Mouse (Mus musculus): Measurements from ENCODE around the gene Spata32. TPM values are rescaled to one million over a fixed set of nuclear protein-coding genes. Genes with fewer than 3 reads are reported as not detected.
A peak's percentile ranks its signal among the peaks of the same experiment; 100 is the strongest.
"Not testable (repeated sequence)": the region's sequence is repeated elsewhere in the genome, so short reads cannot be mapped to it uniquely, and the experiment has no call there.

The Spata32 gene
- polyA plus RNA-seq, 1 experiment from 2014 or later = not detected

DNA sequence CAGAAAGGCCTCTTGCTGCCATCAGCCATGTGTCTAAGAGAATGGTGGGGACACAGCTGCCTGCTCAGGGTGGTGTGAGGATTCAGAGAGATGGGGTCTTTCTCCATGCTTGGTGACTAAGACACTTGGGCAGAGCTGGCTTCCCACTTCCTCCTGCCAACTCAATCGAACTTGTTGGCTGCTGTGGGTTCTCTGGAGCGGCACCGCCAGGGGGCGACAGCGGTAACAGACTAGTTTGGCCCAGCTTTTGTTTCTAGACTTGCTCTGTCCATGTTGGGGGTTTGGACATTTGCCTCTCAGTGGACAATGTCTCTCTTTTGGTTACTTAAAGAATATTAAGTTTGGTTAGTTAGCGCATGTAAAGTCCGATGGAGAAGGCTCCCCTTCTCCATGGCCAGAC is 14.7 kb upstream of the Spata32 start:
- DNase-seq (ENCODE audit: low read depth, low spot score) (no peak), ATAC-seq (no peak)
- no peaks in the 10 kb centered on the region for H3K27me3 ChIP-seq
- peak; percentile 95 for TF ChIP-seq CTCF (IDR thresholded peaks at IDR 0.05)
- CTCF ChIA-PET = interaction anchor here (0.7 to 2.5 kb wide), 17 partner anchors 9 to 130 kb away, joined by 3 to 14 read pairs (median 4); no protein-coding TSS in a partner anchor
- POLR2A ChIA-PET = no interaction called here
- in situ Hi-C loops (cut with MboI; ENCODE audit: low pct_unique_long_range_greater_than_20kb) = loop anchor here (5.0 kb wide), 1 partner anchor 84 kb away; no protein-coding TSS in a partner anchor

DNA sequence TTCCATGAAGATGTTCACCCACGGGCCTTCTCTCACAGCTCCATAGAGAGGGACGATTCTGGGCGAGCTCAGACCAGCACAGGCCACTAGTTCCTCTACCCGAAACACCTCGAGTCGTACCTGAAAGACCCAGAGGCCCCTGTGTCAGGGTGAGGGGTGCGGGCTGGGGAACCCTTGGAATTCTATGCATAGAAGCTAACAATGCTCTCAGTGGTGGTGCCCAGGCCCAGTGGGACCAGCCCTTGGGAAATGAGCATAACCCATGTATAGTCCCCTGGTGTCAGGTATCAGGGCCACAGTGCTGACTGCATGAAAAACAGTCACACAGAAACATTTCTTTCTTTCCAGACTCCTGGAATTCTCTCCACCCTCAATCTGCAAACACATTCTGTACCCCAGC is 13.1 kb upstream of the Spata32 start:
- in situ Hi-C loops (cut with MboI; ENCODE audit: low pct_unique_long_range_greater_than_20kb) = loop anchor here (5.0 kb wide), 1 partner anchor 86 kb away; no protein-coding TSS in a partner anchor

DNA sequence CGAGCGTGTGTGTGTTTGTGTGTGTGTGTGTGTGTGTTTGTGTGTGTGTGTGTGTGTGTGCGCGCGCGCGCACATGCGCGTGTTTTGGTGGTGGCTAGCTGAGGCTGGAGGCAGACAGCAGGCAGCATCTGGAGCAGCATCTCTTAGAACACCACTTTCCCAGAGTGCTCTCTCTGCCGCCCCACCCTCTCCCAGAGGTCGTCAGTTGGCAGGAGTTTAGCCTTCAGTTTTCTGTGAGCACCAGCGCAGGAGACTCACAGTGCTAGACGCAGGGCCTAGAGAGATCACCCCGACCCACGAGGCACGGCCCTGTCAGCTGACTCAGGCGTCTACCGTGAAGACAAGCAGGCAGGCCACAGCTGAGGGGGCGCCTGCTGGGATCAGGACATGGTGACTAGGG is 12.4 kb upstream of the Spata32 start:
- TF ChIP-seq CTCF (IDR thresholded peaks at IDR 0.05) = no peak
- H3K27me3 ChIP-seq = no peaks in the 10 kb centered on the region
- DNase-seq (ENCODE audit: low read depth, low spot score) (no peak), ATAC-seq (no peak)
- in situ Hi-C loops (cut with MboI; ENCODE audit: low pct_unique_long_range_greater_than_20kb) = loop anchor here (5.0 kb wide), 1 partner anchor 87 kb away; no protein-coding TSS in a partner anchor
- CTCF ChIA-PET = no interaction called here
- POLR2A ChIA-PET = no interaction called here

More for the DNA sequence above, 13.1 kb upstream of the Spata32 start:
- no peak for TF ChIP-seq CTCF (IDR thresholded peaks at IDR 0.05)
- no peak for ATAC-seq
- no peak for DNase-seq (ENCODE audit: low read depth, low spot score)
- H3K27me3 ChIP-seq = no peaks in the 10 kb centered on the region
- CTCF ChIA-PET = no interaction called here
- POLR2A ChIA-PET = no interaction called here

DNA sequence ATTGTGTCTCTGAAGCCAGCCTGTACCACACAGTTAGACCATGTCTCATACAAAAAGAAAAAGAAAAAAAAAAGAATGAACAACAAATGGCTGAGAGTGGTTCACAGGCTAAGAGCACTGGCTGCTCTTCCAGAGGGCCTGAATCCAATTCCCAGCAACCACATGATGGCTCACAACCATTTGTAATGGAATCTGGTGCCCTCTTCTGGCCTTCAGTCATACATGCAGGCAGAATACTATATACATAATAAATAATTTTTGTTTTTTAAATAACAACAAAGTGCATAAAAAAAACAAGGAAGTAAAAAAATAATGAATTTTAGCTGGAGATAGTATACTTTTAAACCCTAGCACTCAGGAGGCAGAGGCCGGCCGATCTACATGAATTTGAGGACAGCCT is 11.4 kb upstream of the Spata32 start:
- in situ Hi-C loops (cut with MboI; ENCODE audit: low pct_unique_long_range_greater_than_20kb) = loop anchor here (5.0 kb wide), 1 partner anchor 88 kb away; no protein-coding TSS in a partner anchor
- ChIA-PET CTCF (interaction anchor here (0.8 kb wide), 1 partner anchor 36 kb away, joined by 3 read pairs; no protein-coding TSS in a partner anchor), POLR2A (no interaction called here)
- TF ChIP-seq CTCF (IDR thresholded peaks at IDR 0.05) = no peak
- DNase-seq (ENCODE audit: low read depth, low spot score) (no peak), ATAC-seq (no peak)
- no peaks in the 10 kb centered on the region for H3K27me3 ChIP-seq

DNA sequence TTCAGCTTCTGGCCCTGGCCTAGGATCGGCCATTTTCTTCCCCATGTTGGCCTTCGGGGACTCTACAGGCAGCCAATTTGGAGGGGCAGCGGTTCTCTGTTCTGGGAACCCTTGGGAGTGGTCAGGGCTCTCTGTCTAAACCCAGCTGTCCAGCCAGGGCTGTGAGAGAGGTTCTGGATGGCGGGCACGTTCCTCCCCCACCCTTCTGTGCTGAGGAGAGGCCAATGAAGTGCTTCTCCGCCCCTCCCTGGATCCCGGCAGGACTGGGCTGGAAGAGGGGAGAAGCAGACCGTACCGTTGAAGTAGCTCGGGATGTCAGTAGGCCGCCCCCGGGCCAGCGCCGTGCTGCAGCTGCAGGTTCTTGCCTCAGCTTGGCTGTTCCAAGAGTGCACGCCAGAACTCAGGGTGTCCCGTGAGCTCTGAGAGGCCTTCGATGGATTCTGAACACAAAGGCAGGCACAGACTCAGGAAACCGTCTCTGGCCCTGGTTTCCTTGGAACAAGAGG is 5.8 kb upstream of the Spata32 start:
- ATAC-seq (no peak), DNase-seq (ENCODE audit: low read depth, low spot score) (no peak)
- no peak for TF ChIP-seq CTCF (IDR thresholded peaks at IDR 0.05)
- no peaks in the 10 kb centered on the region for H3K27me3 ChIP-seq
- ChIA-PET POLR2A (no interaction called here), CTCF (interaction anchor here (1.0 to 1.9 kb wide), 4 partner anchors 8 to 121 kb away, joined by 4 to 5 read pairs (median 4); no protein-coding TSS in a partner anchor)
- in situ Hi-C loops (cut with MboI; ENCODE audit: low pct_unique_long_range_greater_than_20kb) = no loop called here

DNA sequence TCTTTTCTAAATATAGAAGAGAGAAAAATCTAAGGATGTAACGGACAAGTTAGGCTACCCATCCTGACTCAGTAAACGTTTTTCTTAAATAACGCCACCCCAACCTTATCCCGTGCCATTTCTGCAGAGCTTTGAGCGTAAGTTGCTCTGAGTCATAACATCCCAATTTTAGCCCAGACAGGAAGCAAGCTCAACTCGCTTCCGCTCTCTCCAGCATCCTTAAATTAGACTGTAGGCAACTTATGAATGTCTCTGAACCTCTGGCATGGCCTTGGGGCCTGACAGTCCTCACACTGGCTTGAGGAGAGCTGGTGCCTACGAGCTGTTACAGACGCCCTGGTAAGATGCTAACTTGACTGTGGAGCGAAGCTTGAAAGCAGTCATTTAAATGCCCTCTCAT is 5.2 kb upstream of the Spata32 start:
- in situ Hi-C loops (cut with MboI; ENCODE audit: low pct_unique_long_range_greater_than_20kb) = no loop called here
- POLR2A ChIA-PET = no interaction called here
- TF ChIP-seq CTCF (IDR thresholded peaks at IDR 0.05) = no peak
- CTCF ChIA-PET = interaction anchor here (1.3 to 1.9 kb wide), 2 partner anchors 101 to 121 kb away, joined by 5 read pairs; no protein-coding TSS in a partner anchor
- ATAC-seq (no peak), DNase-seq (ENCODE audit: low read depth, low spot score) (no peak)
- no peaks in the 10 kb centered on the region for H3K27me3 ChIP-seq

DNA sequence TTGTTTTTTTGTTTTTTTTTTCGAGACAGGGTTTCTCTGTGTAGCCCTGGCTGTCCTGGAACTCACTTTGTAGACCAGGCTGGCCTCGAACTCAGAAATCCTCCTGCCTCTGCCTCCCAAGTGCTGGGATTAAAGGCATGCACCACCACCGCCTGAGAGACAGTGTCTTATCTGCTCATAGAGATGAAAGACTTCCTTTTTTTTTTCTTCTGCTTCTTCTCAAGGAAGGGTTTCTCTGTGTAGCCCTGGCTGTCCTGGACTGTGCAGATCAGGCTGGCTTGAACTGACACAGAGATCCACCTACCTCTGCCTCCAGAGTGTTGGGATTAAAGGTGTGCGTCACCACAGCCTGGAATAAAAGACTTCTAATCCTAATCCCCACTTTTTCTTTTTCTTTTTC is 4.5 kb upstream of the Spata32 start:
- CTCF ChIA-PET; DNase-seq (ENCODE audit: low read depth, low spot score); H3K27me3 ChIP-seq; ATAC-seq; POLR2A ChIA-PET; in situ Hi-C loops (cut with MboI; ENCODE audit: low pct_unique_long_range_greater_than_20kb): not testable (repeated sequence)

DNA sequence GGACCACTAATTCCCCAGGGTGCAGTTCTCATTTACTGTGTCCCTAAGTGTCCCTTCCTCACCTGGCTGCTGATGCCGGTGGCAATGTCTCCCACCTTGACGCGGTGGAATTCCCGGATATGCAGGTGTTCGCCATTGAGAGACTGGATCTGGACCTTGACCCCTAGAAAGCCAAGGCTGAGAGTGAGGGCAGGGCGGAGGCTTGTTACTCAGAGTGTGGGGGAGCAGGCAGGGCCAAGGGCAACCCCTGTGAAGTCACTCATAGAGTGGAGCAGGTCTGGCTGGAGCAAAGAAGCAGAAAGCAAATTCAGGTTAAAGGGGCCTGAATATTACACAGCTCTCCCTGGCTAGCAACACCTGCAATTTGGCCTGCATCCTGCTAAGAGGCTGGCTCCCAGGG is 3.2 kb upstream of the Spata32 start:
- DNase-seq (ENCODE audit: low read depth, low spot score) (no peak), ATAC-seq (no peak)
- in situ Hi-C loops (cut with MboI; ENCODE audit: low pct_unique_long_range_greater_than_20kb) = no loop called here
- CTCF ChIA-PET = no interaction called here
- no peak for TF ChIP-seq CTCF (IDR thresholded peaks at IDR 0.05)
- no peaks in the 10 kb centered on the region for H3K27me3 ChIP-seq
- POLR2A ChIA-PET = no interaction called here

DNA sequence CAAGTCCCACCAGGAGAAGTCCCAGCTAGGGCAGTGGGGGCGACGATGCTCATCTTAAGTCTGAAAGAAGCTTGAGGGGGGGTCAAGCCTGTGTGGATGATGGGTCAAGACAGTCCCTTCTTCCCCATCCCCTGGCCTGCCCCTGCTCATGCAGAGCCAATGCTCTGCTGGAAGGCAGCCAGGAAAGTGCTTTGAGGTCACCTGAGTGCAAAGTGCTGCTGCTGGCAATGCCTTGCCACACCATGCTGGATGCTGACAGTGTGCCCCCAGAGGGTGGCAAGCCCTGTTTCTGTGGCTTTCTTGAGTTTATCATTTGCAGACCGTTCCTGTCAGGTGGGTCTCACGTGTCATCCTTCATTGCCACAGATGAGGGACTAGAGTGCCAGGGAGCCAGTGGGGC is 1.8 kb upstream of the Spata32 start:
- in situ Hi-C loops (cut with MboI; ENCODE audit: low pct_unique_long_range_greater_than_20kb) = no loop called here
- DNase-seq (ENCODE audit: low read depth, low spot score) (no peak), ATAC-seq (no peak)
- no peak for TF ChIP-seq CTCF (IDR thresholded peaks at IDR 0.05)
- CTCF ChIA-PET = interaction anchor here (1.0 kb wide), 1 partner anchor 12 kb away, joined by 3 read pairs; no protein-coding TSS in a partner anchor
- H3K27me3 ChIP-seq = no peaks in the 10 kb centered on the region
- POLR2A ChIA-PET = no interaction called here

DNA sequence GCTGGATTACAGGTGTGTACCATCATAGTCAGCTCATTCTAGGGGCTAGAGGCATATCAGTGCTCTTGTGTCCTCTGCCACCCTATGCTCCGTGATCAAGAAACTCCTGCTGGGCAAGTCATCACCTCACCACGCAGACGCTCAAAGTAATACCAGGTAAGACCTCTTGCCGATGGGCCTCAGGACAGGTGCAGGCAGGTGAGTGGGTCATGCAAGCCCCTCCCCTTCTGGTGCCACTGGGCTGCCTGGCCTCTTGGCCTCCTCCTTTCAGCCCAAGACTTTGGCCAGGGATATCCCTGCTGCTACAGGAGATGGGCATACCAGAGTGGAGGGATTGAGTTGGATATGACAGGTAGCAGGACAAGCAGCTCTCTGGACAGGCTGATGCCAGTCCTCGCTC is 1.0 kb upstream of the Spata32 start:
- ChIA-PET CTCF (interaction anchor here (1.3 kb wide), 1 partner anchor 34 kb away, joined by 3 read pairs; no protein-coding TSS in a partner anchor), POLR2A (no interaction called here)
- DNase-seq (ENCODE audit: low read depth, low spot score) (no peak), ATAC-seq (no peak)
- no peak for TF ChIP-seq CTCF (IDR thresholded peaks at IDR 0.05)
- H3K27me3 ChIP-seq = no peaks in the 10 kb centered on the region
- in situ Hi-C loops (cut with MboI; ENCODE audit: low pct_unique_long_range_greater_than_20kb) = no loop called here

DNA sequence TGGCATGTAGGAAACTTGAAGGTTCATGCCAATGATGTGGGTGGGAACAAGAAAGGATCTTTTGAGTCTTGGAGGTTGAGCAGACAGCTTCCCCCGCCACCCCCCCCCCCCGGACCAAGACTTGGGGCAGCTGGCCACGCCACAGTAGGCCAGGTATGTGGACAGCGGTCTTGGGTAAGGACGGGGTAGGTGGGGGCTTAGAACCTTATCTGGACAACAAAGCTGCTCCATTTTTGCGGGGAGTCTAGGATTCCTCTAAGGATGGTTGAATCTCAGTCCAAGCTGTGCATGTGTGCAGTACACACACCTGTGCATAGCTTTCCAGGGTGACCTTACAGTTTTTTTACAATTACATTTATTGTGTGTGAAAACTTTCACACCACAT is 277 bp upstream of the Spata32 start:
- DNase-seq (ENCODE audit: low read depth, low spot score) (no peak), ATAC-seq (no peak)
- no peak for TF ChIP-seq CTCF (IDR thresholded peaks at IDR 0.05)
- ChIA-PET POLR2A (no interaction called here), CTCF (interaction anchor here (1.0 to 1.3 kb wide), 2 partner anchors 9 to 33 kb away, joined by 3 read pairs; no protein-coding TSS in a partner anchor)
- H3K27me3 ChIP-seq = no peaks in the 10 kb centered on the region
- in situ Hi-C loops (cut with MboI; ENCODE audit: low pct_unique_long_range_greater_than_20kb) = no loop called here
